Mouse (Mus musculus): ENCODE measurements at regions not wholly inside any gene's neighbourhood (a gene's known extent, or its start where the extent isn't known, plus 50 kb on each side); places are given as distances from the start of the nearest gene placed in this dataset.

GRCm38 (mm10) chr12:54538320-54538705, 118.1 kb downstream of the Sptssa start:
- no peak overlapping the region for H3K27ac ChIP-seq (replicated peaks; ENCODE audit: low read depth, low read length)
- ATAC-seq (ENCODE audit: low FRiP score, low read depth) (no peak), DNase-seq (ENCODE audit: low spot score) (no peak)
- H3K9me3 ChIP-seq (ENCODE audit: control insufficient read depth, low read length) = 0 out of 2 replicates have a peak, but pooled peaks cover 4% of the 10 kb centered on the region
- 93% methylated on average over 4 of the region's 4 CpGs for WGBS
- H3K4me2 ChIP-seq (replicated peaks; ENCODE audit: low read depth, low read length, severe bottlenecking) = no peak overlapping the region
- TF ChIP-seq POLR2A (IDR thresholded peaks at IDR 0.05; ENCODE audit: borderline replicate concordance, extremely low read depth, insufficient read depth, insufficient read length) = no peak
- no peak overlapping the region for H3K9ac ChIP-seq (ENCODE audit: low read depth, low read length, severe bottlenecking)
- H3K4me1 ChIP-seq (ENCODE audit: control insufficient read depth, insufficient read depth, low read length) = no peaks in the 10 kb centered on the region
- no peaks in the 10 kb centered on the region for H3K27me3 ChIP-seq (ENCODE audit: control insufficient read depth, insufficient read depth, low read length)
- no peaks in the 10 kb centered on the region for H3K36me3 ChIP-seq (ENCODE audit: control insufficient read depth, insufficient read depth, low read length)
- no peak overlapping the region for H3K4me3 ChIP-seq (replicated peaks; ENCODE audit: low read length)

- Histone ChIP-seq H3K27me3 (ENCODE audit: control insufficient read depth, insufficient read depth, low read length) (no peaks in the 10 kb centered on the region), H3K9ac (ENCODE audit: low read depth, low read length, severe bottlenecking) (no peak overlapping the region), H3K36me3 (ENCODE audit: control insufficient read depth, insufficient read depth, low read length) (no peaks in the 10 kb centered on the region), H3K4me2 (replicated peaks; ENCODE audit: low read depth, low read length, severe bottlenecking) (no peak overlapping the region), H3K27ac (replicated peaks; ENCODE audit: low read depth, low read length) (no peak overlapping the region), H3K4me3 (replicated peaks; ENCODE audit: low read length) (no peak overlapping the region), H3K9me3 (ENCODE audit: control insufficient read depth, low read length) (0 out of 2 replicates have a peak, but pooled peaks cover 4% of the 10 kb centered on the region), H3K4me1 (ENCODE audit: control insufficient read depth, insufficient read depth, low read length) (no peaks in the 10 kb centered on the region)
- TF ChIP-seq POLR2A (IDR thresholded peaks at IDR 0.05; ENCODE audit: borderline replicate concordance, extremely low read depth, insufficient read depth, insufficient read length) = no peak
- 85% methylated on average over 7 of the region's 7 CpGs for WGBS
- DNase-seq (ENCODE audit: low spot score) (no peak), ATAC-seq (ENCODE audit: low FRiP score, low read depth) (no peak)
Measured at GRCm38 (mm10) chr12:54537690-54538319, 118.6 kb downstream of the Sptssa start.

GRCm38 (mm10) chr12:54537022-54537421, 119.4 kb downstream of the Sptssa start:
- H3K4me2 ChIP-seq (replicated peaks; ENCODE audit: low read depth, low read length, severe bottlenecking) = no peak overlapping the region
- 0 out of 2 replicates have a peak, but pooled peaks cover 4% of the 10 kb centered on the region for H3K9me3 ChIP-seq (ENCODE audit: control insufficient read depth, low read length)
- H3K36me3 ChIP-seq (ENCODE audit: control insufficient read depth, insufficient read depth, low read length) = no peaks in the 10 kb centered on the region
- no peak overlapping the region for H3K27ac ChIP-seq (replicated peaks; ENCODE audit: low read depth, low read length)
- WGBS = 65% methylated on average over 7 of the region's 7 CpGs
- DNase-seq (ENCODE audit: low spot score) (no peak), ATAC-seq (ENCODE audit: low FRiP score, low read depth) (no peak)
- no peak for TF ChIP-seq POLR2A (IDR thresholded peaks at IDR 0.05; ENCODE audit: borderline replicate concordance, extremely low read depth, insufficient read depth, insufficient read length)
- H3K27me3 ChIP-seq (ENCODE audit: control insufficient read depth, insufficient read depth, low read length) = no peaks in the 10 kb centered on the region
- no peak overlapping the region for H3K9ac ChIP-seq (ENCODE audit: low read depth, low read length, severe bottlenecking)
- H3K4me1 ChIP-seq (ENCODE audit: control insufficient read depth, insufficient read depth, low read length) = no peaks in the 10 kb centered on the region
- no peak overlapping the region for H3K4me3 ChIP-seq (replicated peaks; ENCODE audit: low read length)

- H3K4me1 ChIP-seq (ENCODE audit: control insufficient read depth, insufficient read depth, low read length) = no peaks in the 10 kb centered on the region
- no peak overlapping the region for H3K4me3 ChIP-seq (replicated peaks; ENCODE audit: low read length)
- no peak overlapping the region for H3K27ac ChIP-seq (replicated peaks; ENCODE audit: low read depth, low read length)
- ATAC-seq (ENCODE audit: low FRiP score, low read depth) (no peak), DNase-seq (ENCODE audit: low spot score) (no peak)
- no peak overlapping the region for H3K9ac ChIP-seq (ENCODE audit: low read depth, low read length, severe bottlenecking)
- no peak for TF ChIP-seq POLR2A (IDR thresholded peaks at IDR 0.05; ENCODE audit: borderline replicate concordance, extremely low read depth, insufficient read depth, insufficient read length)
- no peaks in the 10 kb centered on the region for H3K9me3 ChIP-seq (ENCODE audit: control insufficient read depth, low read length)
- no peaks in the 10 kb centered on the region for H3K27me3 ChIP-seq (ENCODE audit: control insufficient read depth, insufficient read depth, low read length)
- H3K4me2 ChIP-seq (replicated peaks; ENCODE audit: low read depth, low read length, severe bottlenecking) = no peak overlapping the region
- H3K36me3 ChIP-seq (ENCODE audit: control insufficient read depth, insufficient read depth, low read length) = no peaks in the 10 kb centered on the region
- WGBS = 56% methylated on average over 6 of the region's 9 CpGs
Measured at GRCm38 (mm10) chr12:54535556-54536516, 120.5 kb downstream of the Sptssa start.

- no peak for ATAC-seq (ENCODE audit: low FRiP score, low read depth)
- Histone ChIP-seq H3K4me2 (replicated peaks; ENCODE audit: low read depth, low read length, severe bottlenecking) (no peak overlapping the region), H3K9me3 (ENCODE audit: control insufficient read depth, low read length) (no peaks in the 10 kb centered on the region), H3K9ac (ENCODE audit: low read depth, low read length, severe bottlenecking) (no peak overlapping the region), H3K4me1 (ENCODE audit: control insufficient read depth, insufficient read depth, low read length) (no peaks in the 10 kb centered on the region), H3K36me3 (ENCODE audit: control insufficient read depth, insufficient read depth, low read length) (no peaks in the 10 kb centered on the region), H3K27ac (replicated peaks; ENCODE audit: low read depth, low read length) (no peak overlapping the region), H3K27me3 (ENCODE audit: control insufficient read depth, insufficient read depth, low read length) (no peaks in the 10 kb centered on the region), H3K4me3 (replicated peaks; ENCODE audit: low read length) (no peak overlapping the region)
- DNase-seq (ENCODE audit: low spot score) = no peak
- TF ChIP-seq POLR2A (IDR thresholded peaks at IDR 0.05; ENCODE audit: borderline replicate concordance, extremely low read depth, insufficient read depth, insufficient read length) = no peak
- 61% methylated on average over 7 of the region's 7 CpGs for WGBS
Measured at GRCm38 (mm10) chr12:54534910-54535309, 121.5 kb downstream of the Sptssa start.

Measured in limb, embryonic 14.5 days (tissue).